ENCODE assay signal across 18 mouse cellular contexts in genomic region chr6:9685182-9685581, GRCm38 (mm10).
"Had no signal": no experiment of that assay in that cellular context is flagged by ENCODE, and none has a peak within 500 bp of the region (broad histone marks: within the 10 kb centered on the region; RNA-seq: fewer than 3 reads in every experiment).

No protein-coding gene starts in this region.

- H3K36me3 ChIP-seq: liver, embryonic 15.5 days; lung, embryonic 15.5 days; midbrain, embryonic 13.5 days; midbrain, embryonic 15.5 days; stomach, embryonic 15.5 days had no signal

- ATAC-seq: liver, postnatal 0 days; lung, postnatal 0 days; midbrain, embryonic 13.5 days; midbrain, embryonic 15.5 days had no signal

- H3K9ac ChIP-seq: liver, embryonic 15.5 days; liver, postnatal 0 days; lung, embryonic 15.5 days; midbrain, embryonic 13.5 days; midbrain, embryonic 15.5 days; stomach, embryonic 15.5 days had no signal

- H3K27me3 ChIP-seq: liver, embryonic 15.5 days; lung, embryonic 15.5 days; megakaryocyte, embryonic 14.5 days; midbrain, embryonic 13.5 days; midbrain, embryonic 15.5 days; stomach, embryonic 15.5 days had no signal

- H3K4me1 ChIP-seq: liver, embryonic 15.5 days; lung, embryonic 15.5 days; megakaryocyte, embryonic 14.5 days; midbrain, embryonic 13.5 days; midbrain, embryonic 15.5 days; stomach, embryonic 15.5 days had no signal

- H3K4me2 ChIP-seq: liver, embryonic 15.5 days; lung, embryonic 15.5 days; midbrain, embryonic 11.5 days; midbrain, embryonic 13.5 days; midbrain, embryonic 15.5 days; stomach, embryonic 15.5 days had no signal

- H3K4me3 ChIP-seq: liver, embryonic 15.5 days; lung, embryonic 15.5 days; megakaryocyte, embryonic 14.5 days; midbrain, embryonic 13.5 days; midbrain, embryonic 15.5 days; stomach, embryonic 15.5 days had no signal

- H3K9me3 ChIP-seq: liver, embryonic 15.5 days; lung, embryonic 15.5 days; megakaryocyte, embryonic 14.5 days; midbrain, embryonic 13.5 days; midbrain, embryonic 15.5 days; stomach, embryonic 15.5 days had no signal

- DNase-seq: liver, postnatal 0 days; lung, adult 2 months; lung, postnatal 14 days; lung, postnatal 36 days; right cerebral cortex, postnatal 14 days; thymus, adult 2 months; thymus, postnatal 25 days; thymus, postnatal 4 days had no signal

- H3K27ac ChIP-seq: liver, embryonic 15.5 days; lung, embryonic 15.5 days; macrophage; midbrain, embryonic 13.5 days; midbrain, embryonic 15.5 days; stomach, embryonic 15.5 days; stomach, postnatal 0 days had no signal
